Mouse (Mus musculus): ENCODE measurements around the gene Kif3c. TPM values are rescaled to one million over a fixed set of nuclear protein-coding genes. Genes with fewer than 3 reads are reported as not detected.

Gene Kif3c
- polyA plus RNA-seq (2015; fragmentation: Nextera tagmentation; extraction: Ambion mirVana): 94.9 and 95.6 TPM in 2 replicates

GRCm38 (mm10) chr12:3364508-3365448, at the start of gene Kif3c:
Gene Kif3c, plus strand, starts transcription at chr12:3365132.
- Histone ChIP-seq H3K4me3 (peak within 1 kb of the TSS; percentile 72), H3K27ac (peak within 1 kb of the TSS; percentile 91), H3K36me3 (replicated peaks) (peaks cover 8% of the 10 kb centered on the region; the same call in 1 of the 2 replicates), H3K4me1 (peaks cover 39% of the 10 kb centered on the region), H3K9me3 (no peaks in the 10 kb centered on the region), H3K4me2 (peak within 1 kb of the TSS; percentile 57), H3K9ac (peak within 1 kb of the TSS; percentile 88), H3K27me3 (replicated peaks) (no peaks in the 10 kb centered on the region)
- peak; percentile 94 for ATAC-seq (replicated peaks)
- WGBS: 6% methylated on average over 44 of the region's 48 CpGs

GRCm38 (mm10) chr12:3316083-3316482, 48.8 kb upstream of the Kif3c start:
- H3K4me2 ChIP-seq: no peak overlapping the region
- H3K4me3 ChIP-seq: no peak overlapping the region
- no peaks in the 10 kb centered on the region for H3K36me3 ChIP-seq (replicated peaks)
- H3K27ac ChIP-seq: no peak overlapping the region
- 52% methylated on average over 2 of the region's 2 CpGs for WGBS
- no peak overlapping the region for H3K9ac ChIP-seq
- H3K9me3 ChIP-seq: no peaks in the 10 kb centered on the region
- no peaks in the 10 kb centered on the region for H3K27me3 ChIP-seq (replicated peaks)
- H3K4me1 ChIP-seq: no peaks in the 10 kb centered on the region
- no peak for ATAC-seq (replicated peaks)

- no peaks in the 10 kb centered on the region for H3K27me3 ChIP-seq (replicated peaks)
- ATAC-seq (replicated peaks): no peak
- H3K27ac ChIP-seq: no peak overlapping the region
- H3K36me3 ChIP-seq (replicated peaks): no peaks in the 10 kb centered on the region
- 70% methylated on average over 3 of the region's 3 CpGs for WGBS
- no peak overlapping the region for H3K9ac ChIP-seq
- H3K9me3 ChIP-seq: no peaks in the 10 kb centered on the region
- H3K4me3 ChIP-seq: no peak overlapping the region
- H3K4me2 ChIP-seq: no peak overlapping the region
- H3K4me1 ChIP-seq: no peaks in the 10 kb centered on the region
Measured at GRCm38 (mm10) chr12:3316937-3317336, 48.0 kb upstream of the Kif3c start.

GRCm38 (mm10) chr12:3319377-3319776, 45.6 kb upstream of the Kif3c start:
- no peaks in the 10 kb centered on the region for H3K4me1 ChIP-seq
- no peak overlapping the region for H3K27ac ChIP-seq
- no peak for ATAC-seq (replicated peaks)
- no peak overlapping the region for H3K9ac ChIP-seq
- no peak overlapping the region for H3K4me3 ChIP-seq
- H3K27me3 ChIP-seq (replicated peaks): no peaks in the 10 kb centered on the region
- 86% methylated on average over 4 of the region's 4 CpGs for WGBS
- H3K36me3 ChIP-seq (replicated peaks): no peaks in the 10 kb centered on the region
- no peaks in the 10 kb centered on the region for H3K9me3 ChIP-seq
- no peak overlapping the region for H3K4me2 ChIP-seq

GRCm38 (mm10) chr12:3323241-3323640, 41.7 kb upstream of the Kif3c start:
- Histone ChIP-seq H3K27ac (no peak overlapping the region), H3K9ac (no peak overlapping the region), H3K4me1 (no peaks in the 10 kb centered on the region), H3K4me3 (no peak overlapping the region), H3K27me3 (replicated peaks) (no peaks in the 10 kb centered on the region), H3K9me3 (no peaks in the 10 kb centered on the region), H3K36me3 (replicated peaks) (no peaks in the 10 kb centered on the region), H3K4me2 (no peak overlapping the region)
- ATAC-seq (replicated peaks): no peak
- 82% methylated on average over 6 of the region's 6 CpGs for WGBS

GRCm38 (mm10) chr12:3325232-3325631, 39.7 kb upstream of the Kif3c start:
- WGBS: 82% methylated on average over 2 of the region's 2 CpGs
- Histone ChIP-seq H3K9me3 (no peaks in the 10 kb centered on the region), H3K9ac (no peak overlapping the region), H3K4me3 (no peak overlapping the region), H3K4me1 (no peaks in the 10 kb centered on the region), H3K36me3 (replicated peaks) (no peaks in the 10 kb centered on the region), H3K27me3 (replicated peaks) (no peaks in the 10 kb centered on the region), H3K4me2 (no peak overlapping the region), H3K27ac (no peak overlapping the region)
- no peak for ATAC-seq (replicated peaks)

- no peak overlapping the region for H3K27ac ChIP-seq
- no peaks in the 10 kb centered on the region for H3K27me3 ChIP-seq (replicated peaks)
- no peak overlapping the region for H3K9ac ChIP-seq
- H3K4me3 ChIP-seq: no peak overlapping the region
- no peaks in the 10 kb centered on the region for H3K4me1 ChIP-seq
- no peak for ATAC-seq (replicated peaks)
- H3K4me2 ChIP-seq: no peak overlapping the region
- no peaks in the 10 kb centered on the region for H3K36me3 ChIP-seq (replicated peaks)
- no peaks in the 10 kb centered on the region for H3K9me3 ChIP-seq
- 82% methylated on average over 4 of the region's 4 CpGs for WGBS
Measured at GRCm38 (mm10) chr12:3329677-3330076, 35.3 kb upstream of the Kif3c start.

GRCm38 (mm10) chr12:3338931-3339330, 26.0 kb upstream of the Kif3c start:
- Histone ChIP-seq H3K27me3 (replicated peaks) (no peaks in the 10 kb centered on the region), H3K4me2 (no peak overlapping the region), H3K9me3 (no peaks in the 10 kb centered on the region), H3K36me3 (replicated peaks) (no peaks in the 10 kb centered on the region), H3K4me3 (no peak overlapping the region), H3K27ac (no peak overlapping the region), H3K4me1 (no peaks in the 10 kb centered on the region), H3K9ac (no peak overlapping the region)
- WGBS: 71% methylated on average over 1 of the region's 1 CpGs
- no peak for ATAC-seq (replicated peaks)

- Histone ChIP-seq H3K4me1 (no peaks in the 10 kb centered on the region), H3K36me3 (replicated peaks) (no peaks in the 10 kb centered on the region), H3K27me3 (replicated peaks) (no peaks in the 10 kb centered on the region), H3K4me2 (no peak overlapping the region), H3K4me3 (no peak overlapping the region), H3K9ac (no peak overlapping the region), H3K27ac (no peak overlapping the region), H3K9me3 (no peaks in the 10 kb centered on the region)
- WGBS: 91% methylated on average over 2 of the region's 2 CpGs
- ATAC-seq (replicated peaks): no peak
Measured at GRCm38 (mm10) chr12:3344155-3344554, 20.8 kb upstream of the Kif3c start.

GRCm38 (mm10) chr12:3345038-3345437, 19.9 kb upstream of the Kif3c start:
- Histone ChIP-seq H3K27me3 (replicated peaks) (no peaks in the 10 kb centered on the region), H3K9me3 (no peaks in the 10 kb centered on the region), H3K36me3 (replicated peaks) (no peaks in the 10 kb centered on the region), H3K4me1 (no peaks in the 10 kb centered on the region), H3K9ac (no peak overlapping the region), H3K4me2 (no peak overlapping the region), H3K27ac (no peak overlapping the region), H3K4me3 (no peak overlapping the region)
- ATAC-seq (replicated peaks): no peak
- WGBS: 85% methylated on average over 5 of the region's 5 CpGs

- no peak for ATAC-seq (replicated peaks)
- Histone ChIP-seq H3K36me3 (replicated peaks) (no peaks in the 10 kb centered on the region), H3K4me1 (no peaks in the 10 kb centered on the region), H3K4me3 (no peak overlapping the region), H3K9me3 (no peaks in the 10 kb centered on the region), H3K9ac (no peak overlapping the region), H3K27me3 (replicated peaks) (no peaks in the 10 kb centered on the region), H3K4me2 (no peak overlapping the region), H3K27ac (no peak overlapping the region)
Measured at GRCm38 (mm10) chr12:3347682-3348081, 17.2 kb upstream of the Kif3c start.

- no peak for ATAC-seq (replicated peaks)
- no peak overlapping the region for H3K4me2 ChIP-seq
- H3K36me3 ChIP-seq (replicated peaks): no peaks in the 10 kb centered on the region
Measured at GRCm38 (mm10) chr12:3349387-3349786, 15.5 kb upstream of the Kif3c start.

GRCm38 (mm10) chr12:3350136-3350535, 14.8 kb upstream of the Kif3c start:
- Histone ChIP-seq H3K9me3 (no peaks in the 10 kb centered on the region), H3K4me2 (no peak overlapping the region), H3K4me1 (no peaks in the 10 kb centered on the region), H3K4me3 (no peak overlapping the region), H3K36me3 (replicated peaks) (no peaks in the 10 kb centered on the region), H3K27ac (no peak overlapping the region), H3K9ac (no peak overlapping the region), H3K27me3 (replicated peaks) (no peaks in the 10 kb centered on the region)
- WGBS: 84% methylated on average over 5 of the region's 5 CpGs
- ATAC-seq (replicated peaks): no peak

More at GRCm38 (mm10) chr12:3349387-3349786, 15.5 kb upstream of the Kif3c start:
- Histone ChIP-seq H3K9ac (no peak overlapping the region), H3K4me3 (no peak overlapping the region), H3K27me3 (replicated peaks) (no peaks in the 10 kb centered on the region), H3K4me1 (no peaks in the 10 kb centered on the region), H3K27ac (no peak overlapping the region), H3K9me3 (no peaks in the 10 kb centered on the region)
- WGBS: 64% methylated on average over 3 of the region's 3 CpGs

Measured in midbrain, embryonic 15.5 days (tissue).